19 mouse cellular contexts compared by ENCODE assay signal in the genomic region with DNA sequence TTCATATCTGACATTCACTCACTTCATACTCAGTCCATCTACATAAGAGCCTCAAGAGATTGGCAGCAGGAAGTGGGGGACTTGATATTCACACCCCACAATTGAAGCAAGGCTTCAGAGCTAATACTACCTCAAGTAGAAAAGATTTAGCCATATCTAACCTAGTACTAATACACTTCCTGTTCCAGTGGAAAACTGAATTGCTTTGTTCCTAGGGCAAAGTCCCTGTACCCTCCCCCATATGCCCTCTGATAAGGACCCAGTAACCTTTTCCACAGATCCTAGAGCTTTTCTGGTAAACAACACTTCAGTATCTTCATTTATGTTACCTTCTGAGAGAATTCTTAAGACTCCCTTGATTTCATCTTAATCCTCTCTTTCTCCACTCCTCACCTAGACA. TPM values are rescaled to one million over a fixed set of nuclear protein-coding genes. Genes with fewer than 3 reads are reported as not detected.
DNase-seq lines count a peak whose midpoint lies in the region; ATAC-seq and TF ChIP-seq lines count a peak whose summit lies in the region.
"Had no signal": no experiment of that assay in that cellular context is flagged by ENCODE, and none has a peak within 500 bp of the region (broad histone marks: within the 10 kb centered on the region; RNA-seq: fewer than 3 reads in every experiment).

No protein-coding gene starts in this region.

- TF ChIP-seq EP300 in liver, postnatal 0 days (IDR thresholded peaks at IDR 0.05; ENCODE audit: low read depth) = no peak

- H3K4me2 ChIP-seq in liver, postnatal 0 days (ENCODE audit: low read depth, low read length) = no peak overlapping the region
- H3K4me2 ChIP-seq in liver, embryonic 11.5 days = no peak overlapping the region
- H3K4me2 ChIP-seq in intestine, embryonic 16.5 days (ENCODE audit: low read depth, low read length) = no peak overlapping the region
- H3K4me2 ChIP-seq: embryonic facial prominence, embryonic 12.5 days; forebrain, embryonic 13.5 days; forebrain, embryonic 15.5 days had no signal

- H3K36me3 ChIP-seq in liver, postnatal 0 days (replicated peaks; ENCODE audit: insufficient read depth, low read length) = no peaks in the 10 kb centered on the region
- no peaks in the 10 kb centered on the region for H3K36me3 ChIP-seq in liver, embryonic 11.5 days (ENCODE audit: control insufficient read depth, insufficient read depth, low read length)
- no peaks in the 10 kb centered on the region for H3K36me3 ChIP-seq in intestine, embryonic 16.5 days (ENCODE audit: control insufficient read depth, insufficient read depth, low read length)
- H3K36me3 ChIP-seq: embryonic facial prominence, embryonic 10.5 days; embryonic facial prominence, embryonic 12.5 days; forebrain, embryonic 15.5 days had no signal

- no peak for TF ChIP-seq CTCF in liver, postnatal 0 days (IDR thresholded peaks at IDR 0.05; ENCODE audit: low read depth)

- H3K27me3 ChIP-seq in liver, postnatal 0 days (ENCODE audit: insufficient read depth, low read length) = no peaks in the 10 kb centered on the region
- H3K27me3 ChIP-seq in liver, embryonic 11.5 days (replicated peaks; ENCODE audit: control insufficient read depth, insufficient read depth, low read length) = no peaks in the 10 kb centered on the region
- no peaks in the 10 kb centered on the region for H3K27me3 ChIP-seq in intestine, embryonic 16.5 days (replicated peaks; ENCODE audit: control insufficient read depth, insufficient read depth, low read length)
- H3K27me3 ChIP-seq: embryonic facial prominence, embryonic 12.5 days; forebrain, embryonic 13.5 days; forebrain, embryonic 15.5 days had no signal

- no peak overlapping the region for H3K9ac ChIP-seq in liver, postnatal 0 days (replicated peaks)
- H3K9ac ChIP-seq in liver, embryonic 11.5 days (ENCODE audit: low read depth, low read length) = no peak overlapping the region
- H3K9ac ChIP-seq in intestine, embryonic 16.5 days (ENCODE audit: low read depth, low read length) = no peak overlapping the region
- H3K9ac ChIP-seq: embryonic facial prominence, embryonic 12.5 days; forebrain, embryonic 13.5 days; forebrain, embryonic 15.5 days; forebrain, postnatal 0 days had no signal

- no peak overlapping the region for H3K27ac ChIP-seq in liver, postnatal 0 days (ENCODE audit: low read depth)
- no peak overlapping the region for H3K27ac ChIP-seq in liver, embryonic 11.5 days (ENCODE audit: low read depth, low read length)
- H3K27ac ChIP-seq in intestine, embryonic 16.5 days (ENCODE audit: low read length) = no peak overlapping the region
- H3K27ac ChIP-seq: embryonic facial prominence, embryonic 10.5 days; embryonic facial prominence, embryonic 12.5 days; forebrain, embryonic 13.5 days; forebrain, embryonic 15.5 days had no signal

- ATAC-seq in liver, postnatal 0 days = peak; percentile 43; the same call in 1 of the 2 replicates
- ATAC-seq in liver, embryonic 11.5 days (replicated peaks; ENCODE audit: low FRiP score) = no peak
- peak; percentile 52; the same call in 1 of the 2 replicates for ATAC-seq in intestine, embryonic 16.5 days
- ATAC-seq: forebrain, embryonic 13.5 days; forebrain, embryonic 15.5 days; forebrain, postnatal 0 days had no signal

- H3K4me3 ChIP-seq in liver, postnatal 0 days (ENCODE audit: low read depth, low read length) = no peak overlapping the region
- no peak overlapping the region for H3K4me3 ChIP-seq in liver, embryonic 11.5 days (ENCODE audit: low read depth, low read length)
- H3K4me3 ChIP-seq in intestine, embryonic 16.5 days (ENCODE audit: low read length) = no peak overlapping the region
- H3K4me3 ChIP-seq: embryonic facial prominence, embryonic 10.5 days; embryonic facial prominence, embryonic 12.5 days; forebrain, embryonic 13.5 days; forebrain, embryonic 15.5 days had no signal

- no peaks in the 10 kb centered on the region for H3K4me1 ChIP-seq in liver, postnatal 0 days (ENCODE audit: insufficient read depth)
- no peaks in the 10 kb centered on the region for H3K4me1 ChIP-seq in liver, embryonic 11.5 days (replicated peaks; ENCODE audit: control insufficient read depth, insufficient read depth, low read length)
- no peaks in the 10 kb centered on the region for H3K4me1 ChIP-seq in intestine, embryonic 16.5 days (ENCODE audit: control insufficient read depth, insufficient read depth, low read length)
- H3K4me1 ChIP-seq: embryonic facial prominence, embryonic 10.5 days; embryonic facial prominence, embryonic 12.5 days; forebrain, embryonic 13.5 days; forebrain, embryonic 15.5 days had no signal

- DNase-seq in liver, postnatal 0 days = no peak
- no peak for DNase-seq in liver, embryonic 11.5 days (ENCODE audit: low spot score)
- no peak for DNase-seq in right cerebral cortex, postnatal 14 days
- DNase-seq in yolk sac, embryonic 10.5 days (ENCODE audit: low spot score) = no peak
- DNase-seq: adrenal gland, adult 8-10 months; adrenal gland, postnatal 14 days; adrenal gland, postnatal 36 days; cerebellum, adult 11-12 months; cerebellum, adult 2 months; cerebellum, adult 9-10 months; cerebellum, postnatal 10 days; cerebellum, postnatal 25 days; forebrain, postnatal 0 days had no signal

- no peaks in the 10 kb centered on the region for H3K9me3 ChIP-seq in liver, postnatal 0 days (ENCODE audit: low read length)
- H3K9me3 ChIP-seq in liver, embryonic 11.5 days (ENCODE audit: control insufficient read depth, low read length) = no peaks in the 10 kb centered on the region
- H3K9me3 ChIP-seq in intestine, embryonic 16.5 days (ENCODE audit: control insufficient read depth, low read length) = no peaks in the 10 kb centered on the region
- H3K9me3 ChIP-seq: embryonic facial prominence, embryonic 10.5 days; embryonic facial prominence, embryonic 12.5 days; forebrain, embryonic 13.5 days; forebrain, embryonic 15.5 days had no signal

RNA-seq across cellular contexts. Expression of a gene that starts 17.9 kb away (rescaled TPM):
- 0.08 and 0.19 TPM in 2 replicates for polyA plus RNA-seq in liver, postnatal 0 days (2015; fragmentation: Nextera tagmentation; extraction: Ambion mirVana)
- 0.90 and 1.0 TPM in 2 replicates for polyA plus RNA-seq in liver, embryonic 11.5 days (2014; fragmentation: Nextera tagmentation; extraction: Ambion mirVana)
- polyA plus RNA-seq in intestine, embryonic 16.5 days (2015; fragmentation: Nextera tagmentation; extraction: Ambion mirVana) = 0.53 and 0.61 TPM in 2 replicates
- polyA plus RNA-seq: C2C12 had no signal
